ENCODE assay signal across 8 mouse cellular contexts in the genomic region with DNA sequence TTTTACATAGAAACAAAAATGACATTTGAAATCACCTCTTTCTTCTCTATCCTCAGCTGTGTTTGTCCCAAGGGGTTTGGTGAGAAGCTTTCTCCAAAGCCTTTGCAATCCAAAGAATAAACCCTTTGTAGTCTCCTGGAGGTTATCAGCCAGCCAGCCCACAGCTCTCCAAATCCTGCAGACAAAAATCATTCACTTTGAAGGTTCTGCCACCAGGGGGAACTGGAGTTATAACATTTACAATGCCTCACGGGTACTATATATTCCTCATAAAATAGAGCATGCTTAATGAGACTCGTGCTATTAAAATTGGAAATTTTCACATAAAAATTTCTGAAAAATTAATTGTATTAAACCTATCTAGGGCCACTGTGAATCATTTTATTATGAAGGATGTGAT.
DNase-seq lines count a peak whose midpoint lies in the region; ATAC-seq and TF ChIP-seq lines count a peak whose summit lies in the region.

No protein-coding gene starts in this region.

- H3K27me3 ChIP-seq in intestine, postnatal 0 days (replicated peaks; ENCODE audit: control insufficient read depth, insufficient read depth, low read length), result no peaks in the 10 kb centered on the region
- H3K27me3 ChIP-seq in intestine, embryonic 15.5 days (replicated peaks), result no peaks in the 10 kb centered on the region
- no peaks in the 10 kb centered on the region for H3K27me3 ChIP-seq in hindbrain, embryonic 11.5 days (ENCODE audit: control insufficient read depth, insufficient read depth, low read length)

- peak; percentile 44 for TF ChIP-seq CTCF in intestine, postnatal 0 days (IDR thresholded peaks at IDR 0.05; ENCODE audit: low read depth)

- H3K4me1 ChIP-seq in intestine, postnatal 0 days (replicated peaks; ENCODE audit: control insufficient read depth, insufficient read depth, low read length), result no peaks in the 10 kb centered on the region
- no peaks in the 10 kb centered on the region for H3K4me1 ChIP-seq in intestine, embryonic 15.5 days (replicated peaks)
- H3K4me1 ChIP-seq in hindbrain, embryonic 11.5 days (replicated peaks; ENCODE audit: control insufficient read depth, insufficient read depth, low read length), result no peaks in the 10 kb centered on the region

- no peaks in the 10 kb centered on the region for H3K36me3 ChIP-seq in intestine, postnatal 0 days (ENCODE audit: control insufficient read depth, insufficient read depth)
- H3K36me3 ChIP-seq in intestine, embryonic 15.5 days, result no peaks in the 10 kb centered on the region
- H3K36me3 ChIP-seq in hindbrain, embryonic 11.5 days (ENCODE audit: control insufficient read depth, insufficient read depth, low read length), result no peaks in the 10 kb centered on the region

- DNase-seq in Muller cell, postnatal 12 days (ENCODE audit: inconsistent ontology term), result peak; percentile 33
- peak; percentile 71 for DNase-seq in embryo, embryonic 11 days
- DNase-seq in hindbrain, embryonic 11.5 days (ENCODE audit: low spot score), result peak; percentile 53
- DNase-seq in left cerebral cortex, postnatal 25 days (ENCODE audit: low spot score in 2 of 2), result peak; percentile 52 to 79
- peak; percentile 70 to 78 for DNase-seq in right cerebral cortex, adult 2 months (ENCODE audit: low spot score in 2 of 2)
- DNase-seq in yolk sac, embryonic 10.5 days (ENCODE audit: low spot score), result no peak

- no peak overlapping the region for H3K27ac ChIP-seq in intestine, postnatal 0 days (ENCODE audit: low read depth, low read length)
- H3K27ac ChIP-seq in intestine, embryonic 15.5 days, result no peak overlapping the region
- H3K27ac ChIP-seq in hindbrain, embryonic 11.5 days (ENCODE audit: low read depth, low read length), result no peak overlapping the region

- no peak overlapping the region for H3K4me3 ChIP-seq in intestine, postnatal 0 days (ENCODE audit: low read depth, low read length)
- H3K4me3 ChIP-seq in intestine, embryonic 15.5 days (replicated peaks), result no peak overlapping the region
- H3K4me3 ChIP-seq in hindbrain, embryonic 11.5 days (ENCODE audit: low read depth, low read length), result no peak overlapping the region

- H3K9me3 ChIP-seq in intestine, postnatal 0 days (ENCODE audit: control insufficient read depth), result no peaks in the 10 kb centered on the region
- no peaks in the 10 kb centered on the region for H3K9me3 ChIP-seq in intestine, embryonic 15.5 days
- H3K9me3 ChIP-seq in hindbrain, embryonic 11.5 days (ENCODE audit: control insufficient read depth, low read length), result no peaks in the 10 kb centered on the region

- intact Hi-C loops in left cerebral cortex, postnatal 25 days (cut with DNase I), result loop anchor here (10.0 kb wide), 1 partner anchor 1336 kb away; no protein-coding TSS in a partner anchor

- H3K9ac ChIP-seq in intestine, postnatal 0 days (ENCODE audit: low read depth, low read length), result no peak overlapping the region
- H3K9ac ChIP-seq in intestine, embryonic 15.5 days, result no peak overlapping the region
- H3K9ac ChIP-seq in hindbrain, embryonic 11.5 days (ENCODE audit: low read depth, low read length), result no peak overlapping the region

- H3K4me2 ChIP-seq in intestine, postnatal 0 days (replicated peaks; ENCODE audit: low read depth), result no peak overlapping the region
- H3K4me2 ChIP-seq in intestine, embryonic 15.5 days (replicated peaks), result no peak overlapping the region
- H3K4me2 ChIP-seq in hindbrain, embryonic 11.5 days (replicated peaks; ENCODE audit: low read depth, low read length), result no peak overlapping the region

- ATAC-seq in intestine, postnatal 0 days, result no peak
- no peak for ATAC-seq in intestine, embryonic 15.5 days
- peak; percentile 66; the same call in 1 of the 2 replicates for ATAC-seq in hindbrain, embryonic 11.5 days (ENCODE audit: low FRiP score)

- WGBS in intestine, postnatal 0 days, result 23% methylated on average over 2 of the region's 2 CpGs
- WGBS in intestine, embryonic 15.5 days, result 14% methylated on average over 2 of the region's 2 CpGs
- WGBS in hindbrain, embryonic 11.5 days, result 49% methylated on average over 2 of the region's 2 CpGs
